Mouse (Mus musculus) thymus, postnatal 10 days (tissue): ENCODE data around the gene H2-Q1.
"Not testable (repeated sequence)": the region's sequence is repeated elsewhere in the genome, so short reads cannot be mapped to it uniquely, and the experiment has no call there.

ENCODE experiments used
- DNase-seq, 2 experiments: peaks; one replicate each; pipeline ENCODE4 v3.0.0; 2021; ENCODE audit warnings: low spot score in 2 of 2

Gene H2-Q1

DNA sequence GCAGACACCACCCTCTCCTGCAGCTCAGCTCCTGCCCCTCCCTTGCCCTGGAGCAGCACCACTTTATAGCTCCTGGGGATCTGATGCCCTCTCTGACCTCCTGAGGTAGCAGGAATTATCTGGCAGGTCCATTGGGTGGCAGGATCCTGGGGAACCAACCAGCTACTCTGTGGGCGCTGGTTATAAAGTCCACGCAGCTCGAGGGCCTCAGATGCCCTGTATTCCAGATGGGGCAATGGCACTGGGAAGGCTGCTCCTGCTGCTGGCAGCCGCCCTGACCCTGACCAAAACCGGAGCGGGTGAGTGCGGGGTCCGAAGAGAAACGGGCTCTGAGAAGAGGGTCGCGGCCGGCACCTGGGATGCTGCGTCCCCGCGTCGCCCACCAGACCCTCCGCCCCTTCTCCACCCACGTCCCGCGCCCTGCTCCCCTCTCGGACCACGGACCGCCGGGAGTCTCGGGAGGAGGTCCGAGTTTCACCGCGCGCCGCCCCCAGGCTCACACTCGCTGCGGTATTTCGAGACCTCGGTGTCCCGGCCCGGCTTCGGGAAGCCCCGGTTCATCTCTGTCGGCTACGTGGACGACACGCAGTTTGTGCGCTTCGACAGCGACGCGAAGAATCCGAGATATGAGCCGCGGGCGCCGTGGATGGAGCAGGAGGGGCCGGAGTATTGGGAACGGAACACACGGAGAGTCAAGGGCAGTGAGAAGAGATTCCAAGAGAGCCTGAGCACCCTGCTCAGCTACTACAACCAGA, at the start of gene H2-Q1:
TSS of gene H2-Q1 (plus strand) at position 79 of the 755 bp plus-strand sequence.
- DNase-seq = no peak

DNA sequence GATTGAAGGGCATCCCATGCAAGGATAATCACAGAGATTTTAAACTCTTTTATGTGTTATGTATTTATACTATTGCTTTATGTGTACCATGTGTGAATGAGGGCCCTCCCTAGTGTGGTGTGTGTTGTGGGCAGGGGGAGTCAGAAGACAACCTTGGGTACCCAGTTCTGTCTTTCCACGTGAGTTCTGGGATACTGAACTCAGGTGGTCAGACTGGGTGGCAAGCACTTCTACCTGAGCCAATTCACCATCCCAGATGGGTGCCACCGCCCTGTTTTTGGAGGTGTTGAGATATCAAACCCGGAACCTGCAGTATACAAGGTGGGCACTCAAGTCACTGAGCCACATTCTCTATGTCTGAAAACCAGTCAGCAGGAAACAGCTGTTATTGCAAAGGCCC, 48.0 kb upstream of the H2-Q1 start:
- no peak for DNase-seq

DNA sequence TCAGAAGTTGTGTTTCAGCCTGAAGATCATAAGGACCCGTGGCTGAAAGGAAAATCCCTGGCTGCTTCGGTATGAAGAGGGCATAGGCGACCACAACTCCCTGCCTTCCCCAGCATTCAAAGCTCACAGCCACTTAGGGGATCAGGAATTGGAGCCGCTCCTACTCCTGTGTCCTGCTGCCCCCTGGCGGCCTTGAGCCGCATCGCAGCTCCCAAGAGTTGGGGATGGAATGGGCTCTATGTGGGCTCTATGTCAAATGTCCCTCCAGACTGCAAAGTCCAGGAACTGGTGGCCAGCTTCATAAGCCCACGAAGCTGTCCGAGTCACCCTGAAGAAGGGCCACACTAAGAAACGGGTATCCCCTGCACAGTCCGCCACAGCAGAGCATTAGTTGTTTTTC, 45.4 kb upstream of the H2-Q1 start:
- peak; percentile 60 to 89 for DNase-seq

DNA sequence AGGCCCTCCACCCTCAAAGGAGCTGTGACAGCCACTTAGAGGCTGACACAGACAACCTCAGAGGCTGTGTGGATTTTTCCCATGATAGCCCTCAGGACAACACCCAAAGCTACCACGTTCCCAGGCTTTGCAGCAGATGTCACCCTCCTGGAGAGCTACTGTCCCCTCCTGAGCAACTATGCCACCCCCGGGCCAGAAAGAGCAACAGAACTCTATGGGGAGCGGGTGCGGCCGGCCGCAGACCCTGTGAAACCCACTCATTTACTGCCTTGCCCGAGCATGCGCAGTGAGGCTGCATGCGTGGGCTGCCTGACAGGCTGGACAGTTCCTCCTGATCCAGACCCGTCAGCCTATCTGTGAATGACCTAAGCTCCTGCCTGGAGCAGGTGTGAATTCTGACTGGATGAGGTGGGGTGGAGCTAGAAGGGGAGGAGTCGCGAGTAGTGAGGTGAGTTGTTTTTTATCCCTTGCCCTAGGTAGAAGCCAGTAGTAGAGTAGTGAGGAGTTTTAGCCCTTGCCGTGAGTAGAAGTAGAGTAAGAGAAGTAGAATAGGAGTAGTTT, 43.8 kb upstream of the H2-Q1 start:
- no peak for DNase-seq

DNA sequence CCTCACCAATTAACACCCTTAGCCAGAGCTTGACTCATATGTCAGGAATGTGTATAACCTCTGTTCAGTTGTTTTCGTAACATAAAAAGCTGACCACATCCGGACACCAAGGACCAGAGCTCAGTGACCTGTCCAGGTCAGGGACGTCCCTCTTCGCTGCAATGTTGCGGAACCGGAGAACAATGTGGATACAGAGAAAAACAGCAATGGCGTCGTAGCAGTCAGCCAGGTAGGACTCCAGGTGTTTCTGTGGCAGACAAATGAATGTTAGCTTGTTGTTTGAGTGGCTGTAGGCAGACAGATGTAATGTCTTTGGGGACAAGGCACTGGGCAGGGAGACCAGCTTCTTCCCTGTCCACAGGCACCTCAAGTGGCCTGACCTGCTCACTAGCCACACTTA, 42.2 kb upstream of the H2-Q1 start:
- no peak for DNase-seq

DNA sequence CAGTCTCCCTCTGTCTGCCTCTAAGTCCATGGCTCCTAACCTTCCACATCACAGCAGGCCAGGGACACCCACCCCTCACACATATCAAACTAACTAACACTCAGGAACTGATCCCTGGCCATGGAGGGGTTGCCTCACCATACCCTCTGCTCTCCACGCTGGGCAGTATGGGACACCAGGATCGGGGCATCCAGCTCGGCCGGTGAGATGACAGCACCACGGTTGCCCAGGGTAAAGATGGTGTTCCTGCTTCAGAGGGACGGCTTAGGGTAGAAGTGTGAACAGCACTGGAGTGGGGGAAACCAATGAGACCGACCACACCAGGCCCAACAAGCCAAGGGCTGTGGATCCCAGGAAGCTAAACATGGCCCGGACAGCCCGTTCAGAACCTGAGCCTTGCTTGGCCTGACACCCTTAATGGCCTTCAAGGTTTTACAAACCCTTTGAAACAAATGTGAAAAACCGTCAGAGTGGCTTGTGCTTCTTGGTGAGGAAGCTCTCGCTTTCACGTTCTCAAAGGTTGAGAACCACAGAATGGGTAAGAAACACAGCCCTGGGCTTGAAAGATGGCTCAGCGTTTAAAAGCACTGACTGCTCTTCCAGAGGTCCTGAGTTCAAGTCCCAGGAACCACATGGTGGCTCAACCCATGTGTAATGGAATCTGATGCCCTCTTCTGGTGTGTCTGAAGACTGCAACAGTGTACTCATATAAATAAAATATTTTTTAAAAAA, 41.1 kb upstream of the H2-Q1 start:
- no peak for DNase-seq

DNA sequence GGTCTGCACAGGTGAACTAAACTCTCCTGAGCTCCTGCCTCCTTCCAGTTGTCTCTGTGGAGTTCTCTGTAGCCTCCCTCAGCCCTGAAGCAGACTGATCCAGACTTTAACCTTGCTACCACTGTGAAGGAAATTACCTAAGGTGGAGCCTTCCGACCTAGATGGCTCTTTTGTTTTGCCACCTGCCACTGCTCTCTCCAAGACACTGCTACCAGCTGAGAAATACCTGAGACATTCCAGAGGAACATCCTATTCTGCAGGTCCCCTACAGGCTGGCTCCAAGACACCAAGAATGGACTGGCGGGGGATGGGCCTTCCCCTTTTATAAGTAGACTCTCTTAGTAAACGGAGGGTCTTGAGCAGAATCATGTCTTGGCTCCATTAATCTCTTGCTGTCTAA, 39.9 kb upstream of the H2-Q1 start:
- no peak for DNase-seq

DNA sequence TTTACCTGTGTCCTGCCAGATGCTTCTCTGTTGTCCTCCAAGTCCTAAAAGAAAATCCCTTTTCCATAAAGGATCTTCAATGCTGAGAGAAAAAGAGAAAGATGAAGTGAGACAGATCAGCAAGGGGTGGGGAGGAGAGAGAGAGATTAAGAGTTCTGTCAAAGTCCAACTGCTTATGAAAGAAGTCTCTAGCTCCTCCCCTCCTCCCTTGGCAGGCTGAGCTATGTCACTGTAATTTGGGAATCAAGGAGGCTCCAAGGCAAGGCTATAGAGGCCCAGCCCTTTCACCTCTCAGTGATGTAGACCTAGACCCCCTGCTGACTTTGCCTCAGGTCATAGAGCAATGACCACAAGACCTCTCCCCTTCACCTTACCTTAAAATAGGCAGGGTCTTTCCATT, 34.8 kb upstream of the H2-Q1 start:
- DNase-seq = no peak

DNA sequence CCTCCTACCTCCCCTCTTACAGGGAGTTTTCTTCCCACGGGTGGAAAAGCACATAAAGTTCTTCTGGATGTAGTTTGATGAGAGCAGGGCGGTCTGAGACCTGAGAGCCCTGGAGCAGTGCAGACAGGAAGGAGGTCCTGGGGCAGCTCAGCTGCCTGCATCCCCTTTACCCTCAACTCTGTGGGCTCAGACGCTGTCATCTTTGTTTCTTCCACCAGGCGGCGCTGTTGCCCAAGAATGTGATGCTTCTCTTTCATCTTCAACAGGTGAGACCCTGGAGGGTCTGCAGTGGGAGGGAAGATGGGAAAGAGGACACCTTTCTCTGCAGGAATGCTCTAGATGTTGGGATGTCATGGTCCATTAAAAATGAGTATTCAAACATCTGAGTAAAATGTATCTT, 24.4 kb upstream of the H2-Q1 start:
- peak; percentile 74 to 88 for DNase-seq

DNA sequence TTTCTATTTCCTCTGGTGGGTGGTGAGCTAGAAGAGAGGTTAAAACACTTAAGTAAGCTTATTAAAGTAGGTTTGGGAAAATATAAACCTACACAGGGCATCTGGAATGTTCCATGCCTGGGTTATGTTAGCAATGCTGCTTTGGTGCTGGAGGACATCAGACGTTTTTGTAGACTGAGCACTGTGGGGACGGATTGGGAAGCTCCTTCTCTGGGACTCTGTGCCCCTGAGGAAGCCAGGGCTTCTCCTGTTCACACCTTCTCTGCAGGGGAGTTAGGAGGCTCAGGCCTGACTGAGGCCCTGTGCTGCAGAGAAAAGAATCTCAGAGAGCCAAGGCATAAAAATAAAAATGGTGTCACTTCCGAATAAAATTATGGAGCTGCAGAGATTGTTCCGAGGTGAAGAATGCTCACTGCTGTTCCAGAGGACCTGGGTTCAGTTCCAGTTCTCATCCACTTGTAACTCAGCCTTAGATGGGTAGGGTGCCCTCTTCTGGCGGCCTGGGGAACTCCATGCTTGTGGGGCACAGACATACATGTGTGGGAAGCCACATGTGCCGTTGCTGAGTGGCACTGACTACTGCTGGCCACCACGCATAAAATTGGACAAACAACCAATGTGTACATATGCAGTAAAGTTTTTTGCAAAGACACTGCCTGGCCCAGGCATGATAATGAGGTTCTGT, 19.8 kb upstream of the H2-Q1 start:
- not testable (repeated sequence) for DNase-seq

DNA sequence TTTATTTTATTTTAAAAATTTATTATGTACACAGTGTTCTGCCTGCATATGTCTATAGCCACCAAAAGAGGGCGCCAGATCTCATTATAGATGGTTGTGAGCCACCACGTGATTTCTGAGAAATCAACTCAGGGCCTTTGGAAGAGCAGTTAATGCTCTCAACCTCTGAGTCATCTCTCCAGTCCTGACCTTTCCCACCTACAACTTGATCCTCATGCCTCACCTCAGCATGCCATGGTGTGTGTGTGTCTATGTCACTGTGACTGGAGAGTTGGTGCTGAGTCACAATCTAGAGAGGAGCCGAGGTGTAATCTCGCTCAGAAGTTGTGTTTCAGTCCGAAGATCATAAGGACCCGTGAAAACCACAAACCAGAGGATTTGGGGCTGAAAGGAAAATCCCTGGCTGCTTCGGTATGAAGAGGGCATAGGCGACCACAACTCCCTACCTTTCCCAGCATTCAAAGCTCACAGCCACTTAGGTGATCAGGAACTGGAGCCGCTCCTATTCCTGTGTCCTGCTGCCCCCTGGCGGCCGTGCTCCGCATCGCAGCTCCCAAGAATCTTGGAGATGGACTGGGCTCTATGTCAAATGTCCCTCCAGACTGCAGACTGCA, 18.5 kb upstream of the H2-Q1 start:
- DNase-seq = peak; percentile 75 to 96

DNA sequence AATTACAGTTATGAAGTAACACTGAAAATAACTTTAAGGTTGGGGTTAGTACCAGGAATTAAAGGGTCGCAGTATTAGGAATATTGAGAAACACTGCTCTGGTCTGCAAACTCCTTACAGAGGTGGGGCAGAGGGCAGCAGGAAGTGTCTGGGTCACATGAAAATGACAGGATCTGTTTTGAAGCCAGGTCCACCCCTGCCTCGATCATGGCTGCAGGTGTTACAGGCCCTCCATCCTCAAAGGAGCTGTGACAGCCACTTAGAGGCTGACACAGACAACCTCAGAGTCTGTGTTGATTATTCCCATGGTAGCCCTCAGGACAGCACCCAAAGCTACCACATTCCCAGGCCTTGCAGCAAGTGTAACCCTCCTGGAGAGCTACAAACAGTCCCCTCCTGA, 16.9 kb upstream of the H2-Q1 start:
- no peak for DNase-seq

DNA sequence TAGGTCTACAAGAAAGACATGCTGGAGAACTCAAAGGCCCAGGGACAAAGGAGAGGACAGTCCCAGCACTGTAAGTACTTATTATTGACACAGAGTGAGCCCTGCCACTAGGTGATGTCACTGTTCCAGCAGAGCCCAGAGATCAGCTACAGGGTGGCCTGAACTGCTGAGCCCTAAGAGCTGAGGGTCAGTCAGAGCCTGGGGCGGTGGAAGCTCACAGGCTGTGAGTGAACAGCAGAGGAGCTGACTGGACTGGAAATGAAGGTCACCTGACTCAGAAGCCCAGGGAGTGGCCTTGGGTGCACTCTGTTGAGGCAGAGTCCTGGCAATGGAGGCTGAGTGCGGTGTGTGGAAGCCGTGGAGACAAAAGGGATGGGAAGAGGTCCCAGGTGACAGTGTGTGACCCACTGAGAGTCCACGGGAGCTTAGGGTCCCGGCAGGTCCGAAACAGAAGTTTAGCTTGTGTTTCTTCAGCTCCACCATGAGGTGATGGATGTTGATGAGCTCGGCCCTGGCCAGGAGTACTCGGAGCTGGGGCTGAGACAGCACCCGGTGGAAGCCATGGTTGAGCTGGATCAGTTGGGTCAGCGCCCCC, 16.4 kb upstream of the H2-Q1 start:
- no peak for DNase-seq

DNA sequence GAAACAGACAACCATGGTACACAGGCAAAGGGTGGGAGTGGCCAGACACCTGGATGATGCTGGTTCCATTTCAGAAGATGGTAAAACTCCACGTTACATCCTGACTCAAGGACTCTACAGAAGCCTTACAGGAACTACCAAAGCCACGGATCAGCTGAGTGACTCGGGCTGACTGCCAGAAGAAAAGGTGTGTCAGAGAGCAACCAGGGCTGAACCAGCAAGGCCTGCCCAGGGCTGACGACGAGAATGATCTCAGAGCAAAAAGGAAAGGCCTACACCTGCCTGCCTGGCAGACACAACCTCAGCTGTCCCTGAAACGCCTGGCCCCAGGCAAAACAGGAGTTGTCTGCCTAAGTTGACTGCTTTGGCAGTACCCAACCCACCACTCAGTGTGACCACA, 15.7 kb upstream of the H2-Q1 start:
- no peak for DNase-seq

DNA sequence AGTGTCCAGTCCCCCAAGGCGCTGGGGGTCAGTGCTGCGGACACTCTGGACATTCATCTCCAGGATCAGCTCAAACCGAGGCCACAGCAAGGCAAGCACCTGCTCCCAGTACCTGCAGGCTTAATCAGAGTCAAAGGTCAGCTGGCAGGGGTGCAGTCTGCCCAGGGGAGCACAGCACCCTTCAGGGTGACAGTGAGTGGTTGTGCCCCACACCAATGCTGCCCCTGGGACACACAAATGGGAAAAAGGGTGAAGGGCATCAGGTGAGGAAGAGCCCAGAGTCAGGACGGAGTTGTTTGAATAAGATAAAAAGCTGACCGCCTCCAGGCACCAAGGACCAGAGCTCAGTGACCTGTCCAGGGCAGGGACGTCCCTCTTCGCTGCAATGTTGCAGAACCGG, 15.3 kb upstream of the H2-Q1 start:
- not testable (repeated sequence) for DNase-seq

DNA sequence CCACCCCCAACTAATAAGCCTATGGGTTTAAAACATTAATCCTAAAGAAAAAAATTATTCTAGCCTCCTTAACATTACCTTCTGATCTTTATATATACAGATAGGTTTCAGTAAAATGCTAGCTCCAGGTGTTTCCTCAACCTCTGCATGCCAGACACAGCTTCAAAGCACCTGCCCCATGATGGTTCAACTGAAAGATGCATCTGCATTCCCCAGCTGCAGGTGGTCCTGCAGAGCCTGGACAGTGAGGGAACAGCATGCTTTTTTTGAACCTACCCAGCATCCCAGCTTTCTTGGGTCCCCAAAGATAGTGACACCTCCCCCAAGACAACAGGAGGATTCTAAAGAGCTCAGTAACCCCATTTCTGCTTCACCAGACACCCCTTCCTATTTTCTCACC, 1.5 kb upstream of the H2-Q1 start:
- DNase-seq = peak; percentile 60 to 69

DNA sequence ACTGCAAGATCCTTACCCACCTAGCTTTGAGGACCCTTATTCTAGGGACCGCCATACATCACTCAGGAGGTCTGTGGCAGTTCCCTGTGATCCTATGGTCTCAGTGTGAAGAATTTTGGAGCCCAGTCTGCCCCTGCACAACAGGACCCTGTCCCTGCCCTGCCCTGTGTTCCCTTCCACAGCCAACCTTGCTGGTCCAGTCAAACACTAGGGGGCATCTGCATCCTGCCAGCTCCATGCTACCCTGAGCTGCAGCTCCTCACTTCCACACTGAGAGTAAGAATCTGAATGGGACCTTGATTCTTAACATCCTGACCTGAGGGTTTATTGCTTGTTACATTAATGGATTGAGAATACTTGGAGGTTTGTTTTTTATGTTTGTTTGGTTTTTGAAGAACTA, 4.9 kb downstream of the H2-Q1 start:
- peak in 1 of 2 experiments; percentile 58 for DNase-seq

DNA sequence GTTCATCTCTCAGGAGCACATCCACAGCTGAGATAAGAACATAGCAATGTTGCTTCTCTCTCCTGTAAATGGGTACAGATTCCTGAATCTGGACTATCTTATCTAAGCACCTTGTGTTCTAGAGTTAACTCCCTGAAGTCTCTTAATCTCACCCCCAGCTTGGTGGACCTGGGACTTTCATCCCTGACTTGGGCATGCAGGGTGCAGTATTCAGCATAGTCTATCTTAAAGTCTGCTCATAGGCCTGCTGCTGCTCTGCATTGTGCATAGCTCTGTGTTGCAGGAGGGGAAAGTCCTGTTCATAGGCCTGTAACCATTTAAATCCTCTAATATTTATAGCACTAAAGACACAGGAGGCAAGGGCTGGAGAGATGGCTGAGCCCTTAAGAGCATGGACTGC, 5.8 kb downstream of the H2-Q1 start:
- DNase-seq = not testable (repeated sequence)

DNA sequence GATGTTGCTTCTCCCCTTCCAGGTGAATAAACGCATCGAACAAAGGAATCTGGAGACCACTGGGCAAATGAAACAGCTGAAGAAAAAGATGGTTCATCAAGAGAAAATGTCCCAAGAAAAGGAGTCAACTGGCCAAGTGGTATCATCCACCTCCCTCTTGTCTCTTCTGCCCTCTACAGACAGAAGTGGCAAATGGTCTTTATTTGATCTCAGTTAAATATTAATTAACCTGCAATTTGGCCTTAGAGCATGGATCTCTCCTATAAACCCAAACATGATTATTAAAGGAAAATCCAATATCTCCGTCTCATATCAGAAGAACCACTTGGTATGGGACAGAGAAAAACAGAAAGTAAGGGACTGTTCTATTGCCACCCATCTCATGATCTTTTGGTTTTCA, 9.5 kb downstream of the H2-Q1 start:
- not testable (repeated sequence) for DNase-seq

DNA sequence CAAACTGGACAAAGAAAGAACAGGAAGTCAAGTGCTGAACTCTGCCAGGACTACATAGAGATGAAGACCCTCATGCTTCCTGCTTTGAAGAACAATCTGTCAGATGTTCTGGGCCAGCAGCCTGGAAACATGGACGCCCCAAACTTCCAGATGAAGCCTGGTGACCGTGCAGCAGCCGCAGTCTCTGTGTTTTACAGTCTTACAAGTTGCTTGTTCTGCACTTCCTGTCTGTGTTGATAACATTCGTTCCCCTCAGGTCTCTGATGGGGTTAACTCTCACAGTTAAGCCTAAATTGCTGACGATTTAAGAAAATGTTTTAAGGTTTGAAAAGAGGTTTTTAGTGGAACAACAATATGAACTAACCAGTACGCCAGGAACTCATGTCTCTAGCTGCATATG, 11.3 kb downstream of the H2-Q1 start:
- not testable (repeated sequence) for DNase-seq

DNA sequence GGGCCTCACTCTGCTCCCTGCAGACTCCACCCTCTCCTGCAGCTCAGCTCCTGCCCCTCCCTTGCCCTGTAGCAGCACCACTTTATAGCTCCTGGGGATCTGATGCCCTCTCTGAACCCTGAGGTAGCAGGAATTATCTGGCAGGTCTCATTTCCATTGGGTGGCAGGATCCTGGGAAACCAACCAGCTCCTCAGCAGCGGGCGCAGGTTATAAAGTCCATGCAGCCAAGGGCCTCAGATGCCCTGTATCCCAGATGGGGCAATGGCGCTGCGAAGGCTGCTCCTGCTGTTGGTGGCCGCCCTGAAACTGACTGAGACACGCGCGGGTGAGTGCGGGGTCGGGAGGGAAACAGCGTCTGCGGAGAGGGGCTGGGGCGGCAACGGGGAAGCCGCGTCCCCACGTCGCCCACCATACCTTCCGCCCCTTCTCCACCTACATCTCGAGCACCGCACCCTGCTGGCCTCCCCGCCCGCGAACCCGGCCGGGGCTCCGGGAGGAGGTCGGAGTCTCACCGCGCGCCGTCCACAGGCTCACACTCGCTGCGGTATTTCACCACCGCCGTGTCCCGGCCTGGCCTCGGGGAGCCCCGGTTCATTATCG, 22.0 kb downstream of the H2-Q1 start, which contains the start of gene H2-Q2:
TSS of gene H2-Q2 (plus strand) at position 172 of the 601 bp plus-strand sequence.
- peak; percentile 49 to 65 for DNase-seq
